Mouse (Mus musculus): ENCODE measurements around the gene Gpc2.

GRCm38 (mm10) chr5:138258078-138258477, 21.7 kb downstream of the Gpc2 start:
- TF ChIP-seq TAL1 (IDR thresholded peaks at IDR 0.05; ENCODE audit: low read length) (no peak), GATA1 (IDR thresholded peaks at IDR 0.05; ENCODE audit: low read length) (no peak)

Data from erythroblast, embryonic 14.5 days (primary cell).